Mouse (Mus musculus) MEL (cell line): ENCODE data around the gene Acly. TPM values are rescaled to one million over a fixed set of nuclear protein-coding genes. Genes with fewer than 3 reads are reported as not detected.

Experiments used
- DNase-seq: peaks from one replicate; pipeline ENCODE4 v3.0.0; 2011; ENCODE audit warnings: low read depth, low spot score
- H3K27ac ChIP-seq: 2 replicates; pipeline ENCODE4 v1.5.1; 2012; ENCODE audit warnings: low read depth, mild to moderate bottlenecking, control low read depth, low read length, moderate library complexity; ENCODE audit not compliant: control insufficient read depth
- H3K27me3 ChIP-seq, 2 experiments: fragments of 150-350 bp in 1 of 2; sonication (generic) in 1 of 2; 2 replicates each; pipeline ENCODE4 v1.6.1; 2012; ENCODE audit warnings: low read length in 2 of 2, mild to moderate bottlenecking in 2 of 2, improper control_type of control experiment in 1 of 2, moderate library complexity in 1 of 2; ENCODE audit not compliant: insufficient read depth in 2 of 2, control insufficient read depth in 1 of 2
- H3K36me3 ChIP-seq, 2 experiments: 2 replicates each; pipeline ENCODE4 v1.6.1; 2012 to 2014; ENCODE audit warnings: low read length in 2 of 2, improper control_type of control experiment in 1 of 2, inconsistent platforms in 1 of 2, mild to moderate bottlenecking in 1 of 2; ENCODE audit not compliant: insufficient read depth in 2 of 2, control insufficient read depth in 1 of 2
- H3K4me1 ChIP-seq, 2 experiments: fragments of 150-350 bp in 1 of 2; sonication (generic) in 1 of 2; 2 replicates each; pipeline ENCODE4 v1.6.1; 2012; ENCODE audit warnings: low read length in 2 of 2, improper control_type of control experiment in 1 of 2, mild to moderate bottlenecking in 1 of 2; ENCODE audit not compliant: insufficient read depth in 2 of 2, control insufficient read depth in 1 of 2
- H3K4me3 ChIP-seq, 2 experiments: fragments of 150-350 bp in 1 of 2; sonication (generic) in 1 of 2; 2 replicates each; pipeline ENCODE4 v1.5.1; 2012; ENCODE audit warnings: low read depth in 2 of 2, low read length in 2 of 2, mild to moderate bottlenecking in 2 of 2, moderate library complexity in 2 of 2, control low read depth in 1 of 2, improper control_type of control experiment in 1 of 2; ENCODE audit not compliant: control insufficient read depth in 1 of 2, insufficient read depth in 1 of 2
- H3K79me2 ChIP-seq: 2 replicates; pipeline ENCODE4 v1.6.1; 2012; ENCODE audit warnings: mild to moderate bottlenecking, low read length, moderate library complexity; ENCODE audit not compliant: control insufficient read depth, poor library complexity, insufficient read depth
- H3K9ac ChIP-seq: 2 replicates; pipeline ENCODE4 v1.6.1; 2012; ENCODE audit warnings: low read depth, mild to moderate bottlenecking, control low read depth, low read length, moderate library complexity; ENCODE audit not compliant: control insufficient read depth, poor library complexity, severe bottlenecking
- H3K9me3 ChIP-seq: fragments of 150-350 bp; sonication (generic); replicated peaks from 2 replicates; pipeline ENCODE4 v1.6.1; 2012; ENCODE audit warnings: mild to moderate bottlenecking, low read length, improper control_type of control experiment, moderate library complexity; ENCODE audit not compliant: insufficient read depth
- BHLHE40 ChIP-seq: IDR thresholded peaks from 2 replicates; pipeline ENCODE4 v1.6.1; 2012; ENCODE audit warnings: low read depth, mild to moderate bottlenecking, inconsistent platforms, low read length, improper control_type of control experiment, borderline replicate concordance
- CHD2 ChIP-seq: IDR thresholded peaks from 2 replicates; pipeline ENCODE4 v1.6.1; 2011; ENCODE audit warnings: low read length, improper control_type of control experiment
- CTCF ChIP-seq, 3 experiments: IDR thresholded peaks in 2 of 3; conservative IDR thresholded peaks in 1 of 3; 2 replicates each; pipeline ENCODE4 v1.5.1; 2011 to 2012; ENCODE audit warnings: low read length in 3 of 3, low read depth in 2 of 3, mild to moderate bottlenecking in 2 of 3, improper control_type of control experiment in 1 of 3, inconsistent platforms in 1 of 3, mixed read lengths in 1 of 3, moderate library complexity in 1 of 3; ENCODE audit not compliant: control insufficient read depth in 1 of 3, insufficient read depth in 1 of 3, poor library complexity in 1 of 3, severe bottlenecking in 1 of 3
- ELF1 ChIP-seq: IDR thresholded peaks from 2 replicates; pipeline ENCODE4 v1.6.1; 2014; ENCODE audit warnings: low read depth, mild to moderate bottlenecking, inconsistent platforms, low read length, improper control_type of control experiment, moderate library complexity
- EP300 ChIP-seq, 2 experiments: IDR thresholded peaks; 2 replicates each; pipeline ENCODE4 v1.6.1; 2011; ENCODE audit warnings: improper control_type of control experiment in 2 of 2, low read length in 2 of 2, low read depth in 1 of 2, mild to moderate bottlenecking in 1 of 2
- ETS1 ChIP-seq: IDR thresholded peaks from 2 replicates; pipeline ENCODE4 v1.6.1; 2012; ENCODE audit warnings: low read depth, mild to moderate bottlenecking, inconsistent platforms, low read length, improper control_type of control experiment, moderate library complexity
- GABPA ChIP-seq: IDR thresholded peaks from 2 replicates; pipeline ENCODE4 v1.6.1; 2012; ENCODE audit warnings: low read depth, mild to moderate bottlenecking, inconsistent platforms, low read length, improper control_type of control experiment, moderate library complexity
- HCFC1 ChIP-seq: IDR thresholded peaks from 2 replicates; pipeline ENCODE4 v1.6.1; 2012; ENCODE audit warnings: low read depth, mild to moderate bottlenecking, inconsistent platforms, low read length, improper control_type of control experiment, moderate library complexity
- JUND ChIP-seq: IDR thresholded peaks from 2 replicates; pipeline ENCODE4 v1.6.1; 2011; ENCODE audit warnings: low read depth, mild to moderate bottlenecking, improper control_type of control experiment, low read length
- MAFK ChIP-seq: IDR thresholded peaks from 2 replicates; pipeline ENCODE4 v1.6.1; 2011; ENCODE audit warnings: low read depth, mild to moderate bottlenecking, low read length, improper control_type of control experiment, borderline replicate concordance
- MAX ChIP-seq: IDR thresholded peaks from 2 replicates; pipeline ENCODE4 v1.6.1; 2011; ENCODE audit warnings: low read length, improper control_type of control experiment
- MEF2A ChIP-seq: IDR thresholded peaks from 2 replicates; pipeline ENCODE4 v1.6.1; 2014; ENCODE audit warnings: low read depth, mild to moderate bottlenecking, inconsistent platforms, low read length, improper control_type of control experiment; ENCODE audit not compliant: poor library complexity, insufficient replicate concordance, severe bottlenecking; ENCODE audit errors: extremely low read depth
- MYC ChIP-seq: IDR thresholded peaks from 2 replicates; pipeline ENCODE4 v1.6.1; 2011; ENCODE audit warnings: low read depth, mild to moderate bottlenecking, low read length, improper control_type of control experiment, moderate library complexity
- NELFE ChIP-seq: IDR thresholded peaks from 2 replicates; pipeline ENCODE4 v1.6.1; 2011; ENCODE audit warnings: low read depth, low read length, improper control_type of control experiment
- NRF1 ChIP-seq: IDR thresholded peaks from 2 replicates; pipeline ENCODE4 v1.6.1; 2014; ENCODE audit warnings: low read depth, mild to moderate bottlenecking, inconsistent platforms, low read length, improper control_type of control experiment, moderate library complexity; ENCODE audit not compliant: poor library complexity, insufficient read depth, severe bottlenecking
- POLR2A ChIP-seq, 2 experiments: IDR thresholded peaks; 2 replicates each; pipeline ENCODE4 v1.6.1; 2011 to 2012; ENCODE audit warnings: low read length in 2 of 2, mild to moderate bottlenecking in 2 of 2, control low read depth in 1 of 2, improper control_type of control experiment in 1 of 2, low read depth in 1 of 2, moderate library complexity in 1 of 2; ENCODE audit not compliant: control insufficient read depth in 1 of 2, insufficient read depth in 1 of 2, poor library complexity in 1 of 2
- SMC3 ChIP-seq: IDR thresholded peaks from 2 replicates; pipeline ENCODE4 v1.6.1; 2011; ENCODE audit warnings: low read depth, low read length, improper control_type of control experiment
- TAL1 ChIP-seq: IDR thresholded peaks from 2 replicates; pipeline ENCODE4 v1.6.1; 2012; ENCODE audit warnings: mild to moderate bottlenecking, inconsistent platforms, low read length, moderate library complexity, mixed read lengths
- UBTF ChIP-seq: IDR thresholded peaks from 2 replicates; pipeline ENCODE4 v1.6.1; 2012; ENCODE audit warnings: low read depth, mild to moderate bottlenecking, inconsistent platforms, low read length, improper control_type of control experiment, moderate library complexity, borderline replicate concordance; ENCODE audit not compliant: insufficient read depth
- USF2 ChIP-seq, 2 experiments: IDR thresholded peaks; 2 replicates each; pipeline ENCODE4 v1.6.1; 2011 to 2012; ENCODE audit warnings: improper control_type of control experiment in 2 of 2, low read length in 2 of 2, borderline replicate concordance in 1 of 2, inconsistent platforms in 1 of 2, low read depth in 1 of 2, mild to moderate bottlenecking in 1 of 2; ENCODE audit not compliant: insufficient read depth in 1 of 2
- ZKSCAN1 ChIP-seq: IDR thresholded peaks from 2 replicates; pipeline ENCODE4 v1.6.1; 2012; ENCODE audit warnings: low read depth, mild to moderate bottlenecking, inconsistent platforms, low read length, improper control_type of control experiment, moderate library complexity
- ZMIZ1 ChIP-seq: IDR thresholded peaks from 2 replicates; pipeline ENCODE4 v1.6.1; 2012; ENCODE audit warnings: low read depth, mild to moderate bottlenecking, inconsistent platforms, low read length, improper control_type of control experiment, moderate library complexity
- polyA plus RNA-seq, 2 experiments: library from polyadenylated mRNA; stranded (reverse) in 1 of 2; unstranded in 1 of 2; fragments of >175 nt in 1 of 2; fragments of >200 nt in 1 of 2; gene quantifications; 2 replicates each; pipeline versions ENCODE4 v1.2.1 to v1.2.4; 2012; ENCODE audit warnings: low replicate concordance in 2 of 2, low read depth in 1 of 2; ENCODE audit not compliant: insufficient read length in 2 of 2, insufficient read depth in 1 of 2, missing spikeins in 1 of 2
- total RNA-seq: library from RNA; depleted of rRNA; stranded (reverse); fragments of 300-350 nt; gene quantifications from 2 replicates; pipeline ENCODE4 v1.2.3, GENCODE M21; 2012

Gene Acly
- total and polyA plus RNA-seq, 3 experiments = 167 to 234 TPM; not detected in 1

DNA sequence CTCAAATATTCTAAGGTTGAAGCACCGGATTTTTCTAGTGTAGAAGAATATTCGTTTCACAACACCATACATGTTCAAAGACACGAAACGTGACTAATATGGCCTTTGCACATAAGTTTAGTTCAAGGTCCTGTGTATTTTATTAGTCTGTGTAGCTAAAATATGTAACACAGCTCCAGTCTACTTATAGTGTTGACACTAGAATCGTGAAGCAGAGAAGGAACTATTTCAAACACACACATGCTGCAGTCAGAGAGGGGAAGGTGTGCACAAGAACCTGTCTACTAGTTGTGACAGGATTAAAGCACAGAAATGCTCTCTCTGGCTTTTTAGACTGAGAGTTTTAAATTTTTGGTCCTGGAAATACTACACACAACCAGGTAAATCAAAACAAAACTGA lies 70.1 kb downstream of the Acly start:
- no peaks in the 10 kb centered on the region for H3K9me3 ChIP-seq
- H3K4me1 ChIP-seq = no peaks in the 10 kb centered on the region
- H3K9ac ChIP-seq = no peak overlapping the region
- no peak overlapping the region for H3K27ac ChIP-seq
- no peak for DNase-seq
- no peaks in the 10 kb centered on the region for H3K27me3 ChIP-seq
- TF ChIP-seq HCFC1 = no peak
- TF ChIP-seq, all 39 proteins: peak for 0
- no peak overlapping the region for H3K4me3 ChIP-seq
- H3K79me2 ChIP-seq = peaks cover 23% of the 10 kb centered on the region
- H3K36me3 ChIP-seq = peaks cover 0 to 21% of the 10 kb centered on the region in 2 experiments; a peak in 2 of 4 replicates

DNA sequence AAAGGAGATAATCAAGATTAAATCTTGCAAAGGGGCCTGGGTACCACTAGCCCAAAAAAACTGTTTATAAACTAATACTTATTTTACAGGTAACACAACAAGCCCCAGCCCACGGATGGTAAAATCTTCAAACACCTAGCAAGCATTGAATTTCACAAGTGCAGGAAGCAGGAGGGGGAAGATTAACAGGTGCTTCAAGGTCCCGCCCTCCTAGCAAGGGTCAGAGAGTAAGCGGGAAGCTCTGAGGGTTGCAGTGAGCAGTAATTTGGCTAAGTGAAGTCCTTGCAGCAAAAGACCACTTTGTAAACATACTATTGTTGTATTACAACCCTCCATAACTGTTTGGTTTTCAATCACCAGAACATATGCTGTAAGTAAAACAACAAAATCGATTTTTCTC lies 70.6 kb downstream of the Acly start:
- H3K36me3 ChIP-seq = peaks cover 0 to 19% of the 10 kb centered on the region in 2 experiments; a peak in 2 of 4 replicates
- H3K79me2 ChIP-seq = peaks cover 21% of the 10 kb centered on the region
- no peak overlapping the region for H3K27ac ChIP-seq
- H3K9me3 ChIP-seq = no peaks in the 10 kb centered on the region
- no peak for TF ChIP-seq CTCF (IDR thresholded peaks at IDR 0.05 in 2 of 3, conservative IDR thresholded peaks at IDR 0.05 in 1 of 3; ENCODE audit: control insufficient read depth in 1 of 3, insufficient read depth in 1 of 3, low read depth in 2 of 3, low read length in 3 of 3, poor library complexity in 1 of 3, severe bottlenecking in 1 of 3)
- TF ChIP-seq NRF1 = no peak
- no peak for TF ChIP-seq ETS1
- no peak for TF ChIP-seq ZKSCAN1
- TF ChIP-seq JUND = no peak
- TF ChIP-seq ELF1 = no peak
- TF ChIP-seq SMC3 = no peak
- TF ChIP-seq TAL1 = no peak
- TF ChIP-seq EP300 (IDR thresholded peaks at IDR 0.05; ENCODE audit: low read depth in 1 of 2, low read length in 2 of 2) = no peak
- no peak for TF ChIP-seq UBTF
- no peak for TF ChIP-seq MEF2A
- TF ChIP-seq MAX = no peak
- DNase-seq = no peak
- no peaks in the 10 kb centered on the region for H3K4me1 ChIP-seq
- H3K27me3 ChIP-seq = no peaks in the 10 kb centered on the region
- H3K9ac ChIP-seq = no peak overlapping the region
- no peak overlapping the region for H3K4me3 ChIP-seq

DNA sequence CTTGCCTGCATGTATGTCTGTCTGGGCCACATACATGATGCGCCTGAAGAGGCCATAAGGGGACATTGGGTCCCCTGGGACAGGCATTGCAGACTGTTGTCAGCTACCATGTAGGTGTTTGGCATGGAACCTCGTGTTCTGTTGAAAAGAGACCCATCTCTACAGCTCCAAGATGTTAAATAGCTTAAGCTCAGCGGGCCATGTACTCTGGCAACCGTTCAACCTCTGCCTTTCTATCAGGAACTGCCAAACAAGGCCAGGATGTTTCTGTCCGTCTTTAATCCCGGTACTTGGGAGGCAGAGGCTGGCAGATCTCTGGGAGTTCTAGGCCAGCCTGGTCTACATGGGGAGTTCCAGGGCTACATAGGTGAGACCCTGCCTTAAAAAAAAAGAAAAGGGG lies 85.2 kb downstream of the Acly start:
- H3K27ac ChIP-seq = no peak overlapping the region
- peaks cover 5% of the 10 kb centered on the region; the same call in 1 of the 2 replicates for H3K79me2 ChIP-seq
- no peaks in the 10 kb centered on the region for H3K27me3 ChIP-seq
- H3K9ac ChIP-seq = no peak overlapping the region
- H3K36me3 ChIP-seq = peaks cover 0 to 9% of the 10 kb centered on the region in 2 experiments; a peak in 2 of 4 replicates
- peaks cover 2 to 12% of the 10 kb centered on the region in 2 experiments; a peak in 3 of 4 replicates for H3K4me1 ChIP-seq
- TF ChIP-seq SMC3 (no peak), NELFE (no peak), BHLHE40 (no peak), TAL1 (no peak), HCFC1 (no peak), MYC (no peak), USF2 (IDR thresholded peaks at IDR 0.05; ENCODE audit: borderline replicate concordance in 1 of 2, insufficient read depth in 1 of 2, low read depth in 1 of 2, low read length in 2 of 2) (no peak), MAFK (no peak), ZMIZ1 (no peak), JUND (no peak), POLR2A (IDR thresholded peaks at IDR 0.05; ENCODE audit: control insufficient read depth in 1 of 2, insufficient read depth in 1 of 2, low read depth in 1 of 2, low read length in 2 of 2, poor library complexity in 1 of 2) (no peak), CHD2 (no peak), ELF1 (no peak), GABPA (no peak)
- H3K4me3 ChIP-seq = no peak overlapping the region
- H3K9me3 ChIP-seq = no peaks in the 10 kb centered on the region
- no peak for DNase-seq
